Mouse (Mus musculus): ENCODE results near the gene Rps16.
A peak's percentile ranks its signal among the peaks of the same experiment; 100 is the strongest.

Rps16 gene

DNA sequence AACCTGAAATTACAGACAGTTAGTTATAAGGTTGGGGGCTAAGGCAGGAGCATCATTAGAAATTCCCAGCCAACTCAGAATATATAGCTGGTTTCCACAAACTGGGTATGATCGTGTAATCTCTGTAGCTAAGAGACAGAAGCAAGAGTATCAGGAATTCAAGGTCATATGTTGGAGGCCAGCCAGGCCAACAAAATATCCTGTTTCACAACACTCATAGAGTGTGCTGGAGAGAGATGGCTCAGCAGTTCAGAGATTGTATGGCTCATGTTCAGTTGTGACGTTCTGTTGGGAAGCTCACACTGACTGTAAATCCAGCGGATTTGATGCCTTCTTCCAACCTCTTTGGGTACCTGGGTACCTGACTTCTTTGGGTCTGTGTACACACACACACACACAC, 2.7 kb upstream of the Rps16 start:
- peak; percentile 90 for DNase-seq (ENCODE audit: low read depth, low spot score)

DNA sequence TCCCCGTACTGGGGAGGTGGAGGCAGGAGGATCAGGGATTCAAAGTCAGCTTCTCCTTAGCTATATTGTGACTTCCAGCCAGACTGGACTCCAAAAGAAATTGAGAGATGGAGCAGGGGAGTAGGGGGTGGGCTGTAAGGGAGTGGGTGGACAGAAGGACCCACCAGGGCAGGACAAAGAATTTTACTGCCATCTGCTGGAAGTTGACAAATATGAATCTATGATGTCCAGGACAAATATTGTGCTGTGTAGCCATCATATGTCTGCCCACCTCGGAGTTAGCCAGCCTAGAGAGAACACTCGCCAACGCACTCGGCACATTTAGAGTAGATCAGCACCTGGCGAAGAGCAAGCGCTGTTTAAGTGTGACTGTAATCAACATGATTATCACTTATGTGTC, 1.9 kb upstream of the Rps16 start:
- peak; percentile 32 for DNase-seq (ENCODE audit: low read depth, low spot score)

DNA sequence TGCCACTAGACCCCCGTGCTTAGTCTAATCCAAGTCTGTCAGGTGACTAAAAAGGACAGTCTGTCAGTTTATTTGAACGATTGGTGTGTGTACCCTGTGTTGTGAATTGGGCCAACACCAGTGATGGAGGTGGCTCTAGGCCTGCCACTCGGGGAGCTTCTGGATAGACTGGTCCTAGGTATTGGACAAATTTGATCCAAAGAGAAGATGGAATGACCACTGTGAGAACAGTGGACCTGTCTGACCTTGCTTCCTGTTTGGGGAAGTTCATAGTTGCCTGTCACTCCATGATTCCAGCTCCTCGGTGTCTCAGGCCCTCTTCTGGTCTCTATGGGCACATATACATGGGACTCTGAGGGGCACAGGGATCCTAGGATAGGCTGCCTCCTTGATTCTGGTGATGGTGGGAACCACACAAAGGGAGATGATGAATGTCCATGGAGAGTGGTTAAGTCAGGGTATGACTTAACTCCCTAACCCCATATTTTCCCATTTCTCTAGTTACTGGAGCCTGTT, 1.3 kb downstream of the Rps16 start:
- DNase-seq (ENCODE audit: low read depth, low spot score): no peak

DNA sequence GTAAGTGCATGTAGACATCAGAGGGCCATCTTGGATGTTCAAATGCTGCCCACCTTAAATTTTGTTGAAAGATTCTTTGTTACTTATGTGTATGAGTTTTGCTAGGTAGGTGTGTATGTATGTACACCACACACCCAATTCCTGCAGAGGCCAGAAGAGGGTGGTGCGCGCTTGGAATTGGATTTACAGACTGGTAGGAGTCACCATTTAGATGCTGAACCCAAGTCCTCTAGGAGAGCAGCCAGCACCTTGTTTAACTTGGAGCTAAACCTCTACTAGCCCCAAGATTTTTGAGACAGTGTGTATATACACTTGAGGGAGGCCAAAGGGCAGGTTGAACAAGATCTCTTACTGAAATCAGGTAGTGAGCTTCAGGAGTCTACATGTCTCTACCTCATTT, 2.8 kb downstream of the Rps16 start:
- no peak for DNase-seq (ENCODE audit: low read depth, low spot score)

GRCm38 (mm10) chr7:28354113-28354581, 3.7 kb downstream of the Rps16 start:
- DNase-seq (ENCODE audit: low read depth, low spot score): no peak

DNA sequence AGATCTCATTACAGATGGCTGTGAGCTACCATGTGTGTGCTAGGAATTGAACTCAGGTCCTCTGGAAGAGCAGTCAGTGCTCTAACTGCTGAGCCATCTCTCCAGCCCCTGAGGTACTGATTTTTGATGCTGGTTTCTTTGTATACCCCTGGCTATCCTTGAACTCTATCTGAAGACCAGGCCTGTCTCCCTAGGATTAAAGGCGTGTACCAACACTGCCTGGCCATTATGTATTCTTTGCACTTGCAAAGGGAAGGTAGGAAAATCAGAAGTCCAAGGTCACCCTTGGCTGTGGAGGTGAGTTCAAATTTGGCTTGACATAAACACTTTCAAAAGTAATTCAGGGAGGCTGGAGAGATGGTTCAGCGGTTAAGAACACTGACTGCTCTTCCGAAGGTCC, 4.1 kb downstream of the Rps16 start:
- no peak for DNase-seq (ENCODE audit: low read depth, low spot score)

- DNase-seq (ENCODE audit: low read depth, low spot score): no peak
These were observed 4.8 kb downstream of the Rps16 start for GRCm38 (mm10) chr7:28355221-28355620.

DNA sequence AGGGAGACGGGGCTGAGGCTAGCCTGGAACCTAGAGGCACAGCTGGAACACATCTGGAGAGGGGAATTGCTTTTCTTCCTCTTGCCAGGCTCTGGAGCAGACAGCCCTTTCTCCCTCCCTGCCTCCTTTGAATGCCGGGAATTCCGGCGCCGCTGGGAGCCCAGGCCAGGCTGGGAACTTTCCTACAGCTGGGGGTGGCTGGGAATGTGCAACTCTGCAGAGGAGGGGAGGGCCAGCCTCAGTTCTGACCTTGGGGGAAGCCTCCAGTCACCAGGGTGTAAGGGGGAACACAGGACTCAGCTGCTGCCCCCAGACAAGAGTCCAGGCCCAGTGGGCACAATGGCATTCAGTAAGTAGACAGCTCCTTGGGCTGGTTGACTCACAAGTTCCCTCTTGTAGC, 6.5 kb downstream of the Rps16 start:
- no peak for DNase-seq (ENCODE audit: low read depth, low spot score)

- DNase-seq (ENCODE audit: low read depth, low spot score): peak; percentile 77
These were observed 7.5 kb downstream of the Rps16 start for GRCm38 (mm10) chr7:28357984-28358383.

DNA sequence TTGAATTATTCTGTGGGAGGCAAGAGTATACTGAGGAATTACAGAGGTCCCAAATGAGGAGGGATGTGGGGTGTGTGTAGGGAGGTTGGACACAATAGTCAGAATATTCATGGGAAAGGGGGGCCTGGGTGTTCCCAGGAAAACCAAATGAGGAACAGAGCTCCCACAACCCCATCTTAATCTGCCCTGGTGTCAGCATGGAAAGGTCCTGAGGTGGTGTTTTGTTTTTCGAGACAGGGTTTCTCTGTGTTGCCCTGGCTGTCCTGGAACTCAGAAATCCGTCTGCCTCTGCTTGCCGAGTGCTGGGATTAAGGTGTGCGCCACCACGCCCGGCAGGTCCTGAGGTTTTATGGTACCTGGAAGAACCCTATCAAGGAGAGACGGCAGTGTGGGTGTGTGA, 8.0 kb downstream of the Rps16 start:
- DNase-seq (ENCODE audit: low read depth, low spot score): no peak

GRCm38 (mm10) chr7:28359854-28360253, 9.4 kb downstream of the Rps16 start:
- no peak for DNase-seq (ENCODE audit: low read depth, low spot score)

DNA sequence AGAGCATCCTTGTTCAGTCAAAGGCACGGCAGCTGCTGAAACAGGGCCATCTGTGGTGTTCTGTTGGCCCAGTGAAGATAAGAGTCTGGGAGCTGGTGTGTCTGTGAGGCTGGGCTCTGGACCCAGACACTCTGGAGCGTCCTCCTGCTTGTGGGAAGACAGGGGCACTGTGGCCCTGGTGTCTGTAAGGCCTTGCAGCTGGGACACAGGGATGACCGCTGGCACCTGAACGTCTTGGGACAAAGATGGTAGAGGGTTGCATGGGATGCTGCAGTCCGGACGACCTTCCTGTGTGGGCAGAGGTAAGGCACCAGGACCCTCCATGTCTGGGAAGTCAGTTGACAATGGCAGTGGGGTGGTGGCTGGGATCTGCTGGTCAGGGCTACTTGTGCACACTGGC, 9.8 kb downstream of the Rps16 start:
- DNase-seq (ENCODE audit: low read depth, low spot score): no peak

GRCm38 (mm10) chr7:28361647-28362341, 11.3 kb downstream of the Rps16 start:
- no peak for DNase-seq (ENCODE audit: low read depth, low spot score)

GRCm38 (mm10) chr7:28362441-28363060, 12.1 kb downstream of the Rps16 start:
- DNase-seq (ENCODE audit: low read depth, low spot score): no peak

GRCm38 (mm10) chr7:28367663-28368275, 17.3 kb downstream of the Rps16 start:
- no peak for DNase-seq (ENCODE audit: low read depth, low spot score)

DNA sequence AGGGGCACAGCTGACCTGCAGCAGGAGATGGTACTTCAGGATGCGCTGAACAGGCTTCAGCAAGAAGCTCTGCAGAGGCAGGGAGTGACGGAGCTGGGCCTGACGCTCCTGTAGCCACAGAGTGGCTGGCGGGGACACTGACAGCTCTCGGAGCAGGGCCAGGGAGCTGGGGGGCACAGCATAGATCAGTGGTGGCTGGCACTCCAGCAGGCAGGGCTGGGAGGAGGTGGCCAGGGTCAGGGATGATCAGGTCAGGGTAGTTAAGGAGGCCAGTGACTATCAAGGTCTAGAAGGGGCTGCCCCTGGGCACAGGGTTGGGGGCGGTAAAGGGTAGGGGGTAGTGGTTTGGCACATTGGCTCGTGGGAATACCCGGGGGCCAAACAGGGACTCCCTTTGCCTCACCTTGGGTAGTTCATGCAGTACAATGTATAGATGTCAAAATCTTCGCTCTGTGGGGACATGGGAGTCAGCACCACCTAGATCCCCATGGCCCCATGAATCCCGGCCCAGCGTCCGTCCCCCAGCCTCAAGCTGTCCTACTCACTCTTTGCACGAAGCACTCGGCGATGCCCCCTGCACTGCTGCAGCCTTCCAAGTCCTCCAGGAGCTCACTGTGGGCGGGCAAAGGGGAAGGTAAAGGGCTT, 17.9 kb downstream of the Rps16 start:
- no peak for DNase-seq (ENCODE audit: low read depth, low spot score)

- no peak for DNase-seq (ENCODE audit: low read depth, low spot score)
These were observed 19.6 kb downstream of the Rps16 start for GRCm38 (mm10) chr7:28370051-28370450.

DNA sequence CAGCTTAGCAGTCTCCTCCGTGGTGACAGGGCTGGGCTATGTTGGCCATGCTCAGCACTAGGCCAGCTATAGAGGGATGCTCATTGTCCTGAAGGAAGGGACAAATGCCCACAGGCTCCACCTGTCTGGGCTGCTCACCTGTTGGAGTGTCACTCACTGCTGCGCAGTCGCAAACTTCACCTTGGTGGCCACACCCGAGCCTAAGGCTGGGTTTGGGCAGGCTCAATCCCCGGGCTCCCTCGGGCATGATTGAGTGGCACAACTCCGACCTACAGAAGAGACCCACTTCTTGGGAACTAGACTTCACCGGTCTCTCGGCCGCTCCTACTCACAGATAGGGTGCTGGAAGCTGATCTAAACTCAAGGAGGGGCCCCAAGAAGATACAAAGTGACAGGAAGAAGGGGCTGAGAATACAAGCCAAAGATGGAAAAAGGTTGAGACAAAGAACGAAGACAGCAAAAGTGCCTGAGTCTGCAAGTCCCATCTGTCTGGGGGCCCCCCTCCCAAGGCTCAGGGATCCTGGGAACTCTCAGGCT, 20.6 kb downstream of the Rps16 start:
- DNase-seq (ENCODE audit: low read depth, low spot score): no peak

DNA sequence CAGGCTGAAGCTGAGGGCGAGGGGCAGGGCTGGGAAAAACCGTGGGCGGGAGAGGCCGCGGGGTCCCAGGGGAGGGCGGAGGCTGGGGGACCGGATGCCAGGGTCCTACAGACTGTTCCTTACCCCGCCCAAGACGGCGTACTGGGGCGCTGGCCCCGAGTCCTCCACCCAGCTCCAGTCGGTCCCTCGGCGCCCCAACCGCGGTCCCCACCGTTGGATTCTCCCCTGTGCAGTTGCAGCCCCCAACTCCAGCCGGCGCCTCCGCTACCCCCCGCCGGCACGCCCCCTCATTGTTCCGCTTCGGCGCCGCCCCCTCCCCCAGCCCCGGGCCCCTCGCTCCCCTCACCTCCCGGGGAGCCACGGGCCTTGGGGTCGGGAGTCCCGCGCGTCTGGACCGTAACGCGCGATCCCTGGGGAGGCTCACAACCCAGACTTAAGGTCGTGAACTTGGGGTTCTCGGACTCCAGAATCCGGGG, 21.1 kb downstream of the Rps16 start:
- peak; percentile 50 for DNase-seq (ENCODE audit: low read depth, low spot score)

DNA sequence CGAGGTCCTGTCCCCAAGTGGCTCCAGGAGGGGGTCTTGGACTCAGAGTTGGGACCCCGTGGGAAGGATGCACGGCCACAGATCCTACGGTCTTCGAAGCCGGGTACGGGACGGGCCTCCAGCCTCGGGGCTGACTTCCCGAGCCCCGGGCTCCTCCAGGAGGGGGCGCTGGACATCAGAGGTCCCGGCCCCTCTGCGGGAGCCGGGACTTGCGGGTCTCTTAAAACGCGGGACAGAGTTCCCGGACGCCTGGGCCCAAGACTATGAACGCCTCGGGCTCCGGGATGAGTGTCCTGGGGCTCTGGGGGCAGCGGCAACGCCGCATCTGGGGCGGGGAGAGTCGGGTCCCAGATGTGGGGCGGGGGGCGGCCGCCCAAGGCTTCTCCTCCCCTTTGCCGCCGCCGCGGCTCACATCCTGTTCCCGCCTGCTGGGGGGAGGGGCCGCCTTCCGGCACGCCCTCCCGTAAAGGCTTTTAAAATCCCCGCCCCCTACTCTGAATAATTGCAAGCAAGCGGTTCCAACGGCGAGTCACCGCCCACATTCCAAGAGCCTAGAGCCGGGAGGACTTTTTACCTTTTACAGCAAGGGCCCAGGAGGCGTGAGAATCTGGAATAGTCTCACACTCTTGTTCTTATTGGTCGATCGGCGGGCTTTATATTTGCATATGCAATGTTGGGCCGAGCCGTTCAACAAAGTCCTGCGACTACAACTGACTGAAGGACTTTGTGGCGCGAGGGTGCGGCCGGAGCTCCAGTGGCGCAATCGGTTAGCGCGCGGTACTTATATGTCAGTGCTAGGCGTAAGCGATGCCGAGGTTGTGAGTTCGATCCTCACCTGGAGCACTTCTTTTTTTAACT, 22.0 kb downstream of the Rps16 start, which contains the start of gene Plekhg2:
Gene Plekhg2, minus strand, starts transcription at position 349 of the 858 bp plus-strand sequence.
- peak; percentile 98 for DNase-seq (ENCODE audit: low read depth, low spot score)

DNA sequence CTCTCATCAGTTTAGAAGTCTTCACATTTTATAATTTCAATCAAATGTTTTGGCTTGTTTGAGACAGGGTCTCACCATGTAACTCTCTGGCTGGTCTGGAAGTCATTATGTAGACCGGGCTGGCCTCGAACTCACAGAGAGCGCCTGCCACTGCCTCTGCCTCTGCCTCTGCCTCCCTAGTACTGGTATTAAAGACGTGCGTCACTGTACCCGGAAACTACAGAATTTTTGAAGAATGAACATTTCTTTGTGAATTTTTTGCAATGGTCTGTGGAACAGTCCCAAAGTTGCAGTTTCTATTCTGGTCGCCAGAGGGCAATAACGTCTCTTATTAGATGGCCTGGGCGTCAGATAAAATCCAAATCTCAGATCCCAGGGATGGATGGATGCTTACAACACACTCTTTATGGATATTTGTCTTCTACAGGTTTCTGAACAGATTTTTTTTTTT, 22.7 kb downstream of the Rps16 start:
- peak; percentile 96 for DNase-seq (ENCODE audit: low read depth, low spot score)
